Mouse (Mus musculus) cerebellum, adult 18-20 months (tissue): ENCODE results near the gene Utp14b.

Source experiments
- DNase-seq, 2 experiments: peaks; one replicate each; pipeline ENCODE4 v3.0.0; 2021

Gene Utp14b

DNA sequence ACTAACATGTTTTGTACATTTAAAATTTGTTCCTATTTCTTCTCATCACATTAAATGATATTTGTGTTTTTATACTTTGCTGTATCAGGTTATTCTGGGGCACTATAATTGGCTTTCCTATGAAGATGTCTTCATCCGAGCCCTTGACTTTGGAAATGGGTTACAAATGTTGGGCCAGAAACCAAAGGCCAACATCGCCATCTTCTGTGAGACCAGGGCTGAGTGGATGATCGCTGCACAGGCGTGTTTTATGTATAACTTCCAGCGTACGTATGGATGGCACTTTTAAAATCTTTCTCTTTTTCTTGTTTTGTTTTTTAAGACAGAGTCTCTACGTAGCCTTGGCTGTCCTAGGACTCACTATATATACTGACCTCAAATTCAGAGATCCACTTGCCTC, 30.3 kb downstream of the Utp14b start:
- no peak for DNase-seq

DNA sequence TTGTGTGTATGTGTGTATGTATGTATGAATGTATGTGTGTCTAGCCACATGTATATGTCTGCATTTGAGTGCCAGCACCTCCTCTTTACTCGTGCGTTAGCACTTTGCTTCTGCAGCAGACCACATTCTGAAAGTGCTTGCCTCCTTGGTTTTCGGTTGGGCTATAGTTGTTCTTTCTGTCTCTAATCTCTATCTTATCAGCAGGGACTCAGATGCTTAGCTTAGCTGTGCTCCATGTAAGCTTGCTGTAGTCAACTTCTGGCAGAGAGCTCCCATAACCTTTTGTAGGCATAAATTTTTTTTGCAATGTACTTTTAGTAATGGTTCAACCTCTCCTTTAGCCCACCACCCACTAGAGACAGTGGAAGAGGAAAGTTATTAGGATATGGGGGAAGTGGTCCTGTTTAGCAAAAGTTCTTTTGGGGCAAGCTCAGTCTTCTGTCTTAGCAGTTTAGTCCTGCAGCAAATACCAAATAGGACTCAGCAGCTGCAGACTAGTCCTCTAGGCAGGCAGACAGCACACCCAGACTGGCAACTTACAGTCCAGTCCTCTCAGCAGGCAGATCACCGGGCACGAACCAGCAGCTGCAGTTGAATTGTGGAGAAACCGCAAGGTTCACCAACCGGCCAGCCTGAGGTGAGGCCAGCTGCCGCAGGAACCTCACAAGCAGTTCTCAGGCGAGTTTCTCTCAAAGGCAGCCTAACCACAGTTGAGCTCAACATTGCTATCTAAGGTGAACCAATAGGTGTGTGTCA, 36.8 kb downstream of the Utp14b start:
- DNase-seq = no peak

DNA sequence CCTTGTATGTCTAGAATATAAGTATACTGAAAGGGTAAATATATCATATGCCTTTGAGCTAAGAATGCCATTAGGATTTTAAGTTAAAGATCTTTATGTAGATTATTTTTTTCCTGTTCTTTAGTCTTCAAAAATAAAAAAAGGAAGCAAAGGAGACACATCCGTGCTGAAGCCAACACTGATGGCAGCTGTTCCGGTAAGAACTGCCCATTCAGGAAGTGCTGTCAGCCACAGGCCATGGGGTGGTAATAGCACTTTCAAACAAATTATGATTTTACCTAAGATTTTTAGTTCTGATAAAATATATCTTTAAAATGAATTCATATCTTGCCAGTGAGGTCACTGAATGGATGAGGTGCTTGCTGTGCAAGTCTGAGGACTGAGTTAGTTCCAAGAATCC, 38.5 kb downstream of the Utp14b start:
- DNase-seq = no peak

DNA sequence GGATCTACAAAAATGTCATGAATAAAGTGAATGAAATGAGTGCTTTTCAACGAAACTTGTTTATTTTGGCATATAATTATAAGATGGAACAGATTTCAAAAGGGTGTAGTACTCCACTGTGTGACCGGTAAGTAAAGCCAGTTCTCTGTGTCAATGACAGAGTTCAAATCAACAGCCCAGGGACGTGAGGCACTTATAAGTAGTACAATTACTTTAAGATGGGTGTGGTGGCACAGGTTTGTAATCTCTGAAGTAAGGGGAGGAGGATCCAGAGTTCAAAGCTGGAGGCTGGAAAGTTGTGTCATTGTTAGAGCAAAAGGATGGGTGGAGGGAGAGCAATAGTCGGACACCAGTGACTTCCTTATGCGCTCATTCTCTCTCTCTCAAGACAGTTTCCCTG, 39.1 kb downstream of the Utp14b start:
- DNase-seq = no peak

DNA sequence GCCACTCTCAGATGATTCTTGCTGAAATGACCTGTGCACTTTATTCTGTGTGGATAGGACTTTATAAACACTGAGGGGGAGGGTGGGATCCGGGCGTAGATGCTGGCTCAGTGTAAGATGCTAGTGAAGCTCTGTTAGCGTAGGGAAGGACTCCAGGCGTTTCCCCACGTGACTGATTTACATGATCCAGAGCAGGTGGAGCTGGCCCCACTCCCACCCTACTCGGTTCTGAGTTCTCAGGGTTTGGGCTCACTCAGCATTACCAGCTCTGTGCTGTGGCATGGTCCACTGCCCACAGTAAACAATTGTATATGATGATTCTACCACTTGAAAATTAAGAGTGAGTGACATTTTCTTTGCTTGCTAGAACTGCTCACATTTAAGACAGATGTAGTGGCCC, 40.3 kb downstream of the Utp14b start:
- no peak for DNase-seq

DNA sequence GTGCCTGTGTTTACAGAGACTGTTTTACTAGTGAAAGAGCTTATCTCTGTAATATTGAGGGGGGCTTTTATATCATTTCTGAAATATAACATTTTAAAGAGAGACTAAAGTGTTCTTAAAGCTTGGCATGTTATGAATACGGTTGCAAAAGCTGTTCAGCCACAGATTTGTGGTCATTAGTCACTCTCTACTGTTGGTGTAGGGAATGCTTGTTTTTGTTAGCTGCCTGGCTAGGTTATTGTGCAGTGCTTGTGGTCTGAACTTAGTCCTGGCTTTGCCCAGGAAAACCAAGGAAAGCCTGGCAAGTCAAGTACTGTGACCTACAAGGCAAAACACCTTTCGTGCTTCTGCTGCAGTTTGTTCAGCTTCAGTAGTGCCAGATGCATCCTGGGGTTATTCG, 43.9 kb downstream of the Utp14b start:
- DNase-seq = no peak

DNA sequence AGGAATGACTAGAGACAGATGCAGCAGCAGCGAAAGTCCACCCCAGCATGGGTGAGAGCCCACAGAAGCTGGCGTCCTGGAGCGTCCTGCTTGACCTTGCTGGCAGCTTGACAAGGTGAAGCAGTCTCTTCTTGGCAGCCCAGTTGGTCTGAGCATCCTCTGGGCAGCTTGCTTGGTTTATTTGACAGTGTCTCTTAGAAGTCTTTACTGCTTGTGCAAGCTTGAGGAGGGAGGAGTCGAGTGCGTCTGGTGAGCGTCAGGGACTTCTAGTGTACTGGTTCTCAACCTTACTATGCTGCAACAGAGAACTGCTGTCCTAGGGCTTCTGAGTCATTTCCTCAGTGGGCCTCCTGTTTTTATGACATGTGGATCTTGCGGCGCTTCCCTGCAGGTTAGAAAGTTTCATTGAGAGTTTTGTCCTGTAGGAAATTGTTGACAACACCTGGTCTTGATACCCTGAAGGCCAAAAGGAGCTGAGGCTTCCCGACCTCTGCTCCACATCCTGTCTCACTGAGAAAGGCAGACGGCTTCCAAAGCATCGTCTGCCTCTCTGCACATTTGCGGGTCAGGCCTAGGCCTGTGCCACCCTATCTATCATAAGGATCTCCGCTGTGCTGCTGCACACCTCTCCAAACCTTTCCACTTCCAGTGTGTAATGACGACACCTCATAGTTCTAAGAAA, 44.6 kb downstream of the Utp14b start:
- DNase-seq = no peak

DNA sequence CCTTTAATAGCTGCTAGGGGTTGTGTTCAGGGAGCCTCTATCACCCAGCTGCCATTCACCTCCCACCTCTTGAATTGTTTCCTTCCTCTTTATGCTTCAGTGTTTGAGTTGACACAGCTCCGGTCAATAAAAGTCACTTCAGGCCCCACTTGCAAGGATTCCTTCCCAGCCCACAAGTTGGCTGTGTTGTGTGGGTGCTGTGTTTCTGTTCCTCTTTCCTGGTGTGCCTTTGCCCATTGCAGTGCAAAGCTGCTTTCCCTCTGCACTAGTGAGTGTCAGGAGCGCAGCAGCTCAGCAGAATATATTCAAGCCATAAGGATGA, 45.1 kb downstream of the Utp14b start:
- no peak for DNase-seq

DNA sequence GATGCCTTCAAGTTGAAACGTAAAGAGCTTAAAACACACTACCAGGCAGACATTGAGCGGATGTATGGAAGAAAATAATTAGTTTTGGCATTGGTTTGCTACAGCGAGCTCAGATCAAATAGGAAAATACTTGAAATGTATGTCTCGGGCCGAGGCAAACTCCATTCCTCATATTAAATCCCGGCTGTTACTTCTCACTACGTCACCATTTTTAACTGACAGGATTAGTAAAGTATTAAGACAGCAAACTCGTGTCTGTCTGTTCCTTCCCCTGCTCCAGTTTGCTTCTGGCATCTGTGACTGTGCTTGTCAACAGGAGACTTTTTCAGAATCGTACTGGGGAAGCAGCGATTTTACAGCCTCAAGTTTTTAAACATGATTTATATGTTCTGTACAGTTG, 48.5 kb downstream of the Utp14b start:
- DNase-seq = no peak

DNA sequence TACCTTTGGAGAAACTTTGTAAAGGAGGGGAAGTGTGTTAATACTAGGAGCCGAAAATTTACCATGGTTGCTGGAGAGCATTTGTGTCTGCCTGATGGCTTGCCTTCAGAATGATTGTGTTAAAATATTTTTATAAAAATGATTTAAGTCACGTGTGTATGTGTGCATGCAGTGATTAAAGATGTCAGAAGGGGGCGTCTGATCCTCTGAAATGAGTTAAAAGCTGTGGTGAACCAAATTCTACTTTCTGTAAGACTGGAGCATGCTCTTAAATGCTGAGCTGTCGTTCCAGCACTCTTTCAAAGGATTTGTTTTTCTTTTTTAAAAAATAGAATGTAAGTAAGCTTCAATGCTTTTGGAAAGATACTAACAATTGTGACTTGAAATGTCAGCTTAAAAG, 49.4 kb downstream of the Utp14b start:
- DNase-seq = peak; percentile 13 to 17

DNA sequence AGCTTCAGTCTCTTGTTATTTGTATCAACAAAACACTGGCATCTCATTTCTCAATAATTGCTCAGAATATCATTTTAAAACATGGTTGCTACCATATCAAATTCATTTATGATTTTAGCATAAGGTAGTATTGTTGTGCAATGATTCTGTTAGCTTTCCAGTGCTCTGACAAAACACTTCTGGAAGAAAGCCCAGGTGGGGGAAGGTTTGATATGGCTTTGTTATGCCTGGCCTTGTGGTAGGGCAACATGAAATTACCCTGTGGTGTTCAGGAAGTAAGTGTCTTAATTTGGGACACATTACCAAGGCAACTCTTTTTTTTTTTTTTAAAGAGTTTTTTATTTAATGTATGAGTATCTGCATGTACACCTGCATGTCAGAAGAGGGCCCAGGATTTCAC, 52.2 kb downstream of the Utp14b start:
- no peak for DNase-seq

DNA sequence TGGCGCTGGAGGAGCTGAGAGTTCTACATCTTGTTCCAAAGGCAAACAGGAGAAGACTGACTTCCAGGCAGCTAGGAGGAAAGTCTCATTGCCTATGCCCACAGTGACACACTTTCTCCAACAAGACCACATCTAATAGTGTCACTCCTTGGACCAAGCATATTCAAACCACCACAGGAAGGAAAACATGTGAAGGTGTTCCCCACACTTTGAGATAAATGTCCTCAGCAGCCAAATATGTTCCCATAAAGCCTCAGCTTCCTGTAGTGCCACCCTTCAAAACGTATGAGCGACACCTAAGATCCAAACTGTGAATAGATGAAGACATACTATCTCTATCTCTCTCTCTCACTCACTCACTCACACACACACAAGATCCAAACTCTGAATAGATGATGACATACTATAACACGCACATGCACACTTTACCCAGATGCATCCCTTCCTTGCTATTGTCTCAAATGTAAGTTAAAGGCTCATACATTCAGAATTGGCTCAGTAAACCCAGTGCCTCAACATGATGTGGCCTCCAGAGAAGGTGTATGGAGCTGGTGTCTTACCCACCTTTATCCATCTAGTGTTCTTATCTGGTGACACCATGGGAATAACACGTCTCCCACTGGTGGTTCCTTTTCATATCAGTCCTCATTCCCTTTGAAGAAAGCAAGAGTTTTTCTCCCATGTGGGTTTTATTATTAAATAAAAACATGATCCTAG, 52.9 kb downstream of the Utp14b start:
- no peak for DNase-seq
